Mouse (Mus musculus) liver, embryonic 15.5 days (tissue): ENCODE measurements around the gene Acvr1. TPM values are rescaled to one million over a fixed set of nuclear protein-coding genes. Genes with fewer than 3 reads are reported as not detected.

ENCODE experiments used
- ATAC-seq: fragments of 200-750 bp; cut with Nextera tagmentation; 2 replicates; pipeline ENCODE4 v1.8.0; 2017; ENCODE audit warnings: moderate number of reproducible peaks, mild to moderate bottlenecking, moderate library complexity; ENCODE audit not compliant: insufficient read depth
- H3K27ac ChIP-seq: fragments of 300-500 bp; sonication (generic); replicated peaks from 2 replicates; pipeline ENCODE4 v1.5.1; 2015; ENCODE audit warnings: mild to moderate bottlenecking, inconsistent platforms
- H3K27me3 ChIP-seq: fragments of 300-500 bp; sonication (generic); 2 replicates; pipeline ENCODE4 v1.6.1; 2015; ENCODE audit warnings: mild to moderate bottlenecking, inconsistent platforms
- H3K36me3 ChIP-seq: fragments of 300-500 bp; sonication (generic); replicated peaks from 2 replicates; pipeline ENCODE4 v1.6.1; 2015; ENCODE audit warnings: moderate library complexity, mild to moderate bottlenecking, inconsistent platforms
- H3K4me1 ChIP-seq: fragments of 300-500 bp; sonication (generic); replicated peaks from 2 replicates; pipeline ENCODE4 v1.6.1; 2015; ENCODE audit warnings: inconsistent platforms
- H3K4me2 ChIP-seq: fragments of 300-500 bp; sonication (generic); 2 replicates; pipeline ENCODE4 v1.6.1; 2015; ENCODE audit warnings: moderate library complexity, mild to moderate bottlenecking, inconsistent platforms
- H3K4me3 ChIP-seq: fragments of 300-500 bp; sonication (generic); replicated peaks from 2 replicates; pipeline ENCODE4 v1.5.1; 2015; ENCODE audit warnings: mild to moderate bottlenecking, inconsistent platforms
- H3K9ac ChIP-seq: fragments of 300-500 bp; sonication (generic); 2 replicates; pipeline ENCODE4 v1.6.1; 2015; ENCODE audit warnings: moderate library complexity, mild to moderate bottlenecking, inconsistent platforms
- H3K9me3 ChIP-seq: fragments of 300-500 bp; sonication (generic); replicated peaks from 2 replicates; pipeline ENCODE4 v1.6.1; 2016; ENCODE audit warnings: inconsistent platforms
- WGBS: fragments of 180-500 bp; shearing (Covaris S2); methylation state at CpG from one replicate; pipeline ENCODE4 v1.1.7; 2015; ENCODE audit warnings: mixed read lengths; ENCODE audit not compliant: insufficient replicate concordance; 5-methylcytosine and 5-hydroxymethylcytosine counted together
- polyA plus RNA-seq: library from polyadenylated mRNA; unstranded; fragments of >200 nt; fragmentation: Nextera tagmentation; extraction: Ambion mirVana; gene quantifications from 2 replicates; pipeline ENCODE4 v1.2.1, GENCODE M21; 2015

Acvr1 gene
- polyA plus RNA-seq, 1 experiment from 2014 or later, result 2.7 TPM

- H3K27me3 ChIP-seq, result no peaks in the 10 kb centered on the region
- no peak overlapping the region for H3K4me2 ChIP-seq
- no peak overlapping the region for H3K9ac ChIP-seq
- H3K9me3 ChIP-seq, result no peaks in the 10 kb centered on the region
- no peaks in the 10 kb centered on the region for H3K4me1 ChIP-seq
- no peaks in the 10 kb centered on the region for H3K36me3 ChIP-seq
- no peak overlapping the region for H3K4me3 ChIP-seq
- ATAC-seq, result no peak; the same call in 1 of the 2 replicates
- 78% methylated on average over 1 of the region's 1 CpGs for WGBS
- H3K27ac ChIP-seq, result no peak overlapping the region
Measured at GRCm38 (mm10) chr2:58590055-58590454, 23.1 kb upstream of the Acvr1 start.

DNA sequence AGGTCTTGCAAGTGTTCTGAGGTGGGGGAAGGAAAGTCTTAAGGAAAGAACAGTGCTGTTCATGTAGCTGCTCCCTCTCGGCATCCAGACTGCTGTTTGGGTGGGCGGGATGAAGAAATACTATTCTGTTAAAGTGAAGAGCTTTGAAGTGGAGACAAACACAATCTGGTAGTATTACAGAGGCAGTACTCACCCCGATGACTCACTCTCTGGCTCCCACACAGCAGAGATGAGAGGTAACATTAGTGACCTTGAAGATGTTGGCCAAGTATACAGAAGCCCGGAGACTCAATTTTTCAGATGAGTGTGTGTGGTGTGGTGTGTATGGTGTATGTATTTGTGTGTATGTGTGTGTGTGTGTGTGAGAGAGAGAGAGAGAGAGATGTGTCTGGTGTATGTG, 22.7 kb upstream of the Acvr1 start:
- ATAC-seq, result no peak
- WGBS, result 59% methylated on average over 4 of the region's 4 CpGs
- H3K4me2 ChIP-seq, result no peak overlapping the region
- no peak overlapping the region for H3K27ac ChIP-seq
- H3K9me3 ChIP-seq, result no peaks in the 10 kb centered on the region
- no peaks in the 10 kb centered on the region for H3K27me3 ChIP-seq
- H3K4me3 ChIP-seq, result no peak overlapping the region
- H3K36me3 ChIP-seq, result no peaks in the 10 kb centered on the region
- no peaks in the 10 kb centered on the region for H3K4me1 ChIP-seq
- no peak overlapping the region for H3K9ac ChIP-seq

GRCm38 (mm10) chr2:58586311-58586710, 19.4 kb upstream of the Acvr1 start:
- 71% methylated on average over 10 of the region's 10 CpGs for WGBS

GRCm38 (mm10) chr2:58574167-58574566, 7.2 kb upstream of the Acvr1 start:
- Histone ChIP-seq H3K9ac (no peak overlapping the region), H3K4me1 (no peaks in the 10 kb centered on the region), H3K36me3 (no peaks in the 10 kb centered on the region), H3K4me3 (no peak overlapping the region), H3K9me3 (no peaks in the 10 kb centered on the region), H3K27ac (no peak overlapping the region), H3K27me3 (no peaks in the 10 kb centered on the region), H3K4me2 (no peak overlapping the region)
- WGBS, result 67% methylated on average over 2 of the region's 2 CpGs
- ATAC-seq, result no peak

More at GRCm38 (mm10) chr2:58586311-58586710, 19.4 kb upstream of the Acvr1 start:
- Histone ChIP-seq H3K9ac (no peak overlapping the region), H3K9me3 (no peaks in the 10 kb centered on the region), H3K36me3 (no peaks in the 10 kb centered on the region), H3K27me3 (no peaks in the 10 kb centered on the region), H3K4me1 (no peaks in the 10 kb centered on the region), H3K27ac (no peak overlapping the region), H3K4me2 (no peak overlapping the region), H3K4me3 (no peak overlapping the region)
- ATAC-seq, result no peak

DNA sequence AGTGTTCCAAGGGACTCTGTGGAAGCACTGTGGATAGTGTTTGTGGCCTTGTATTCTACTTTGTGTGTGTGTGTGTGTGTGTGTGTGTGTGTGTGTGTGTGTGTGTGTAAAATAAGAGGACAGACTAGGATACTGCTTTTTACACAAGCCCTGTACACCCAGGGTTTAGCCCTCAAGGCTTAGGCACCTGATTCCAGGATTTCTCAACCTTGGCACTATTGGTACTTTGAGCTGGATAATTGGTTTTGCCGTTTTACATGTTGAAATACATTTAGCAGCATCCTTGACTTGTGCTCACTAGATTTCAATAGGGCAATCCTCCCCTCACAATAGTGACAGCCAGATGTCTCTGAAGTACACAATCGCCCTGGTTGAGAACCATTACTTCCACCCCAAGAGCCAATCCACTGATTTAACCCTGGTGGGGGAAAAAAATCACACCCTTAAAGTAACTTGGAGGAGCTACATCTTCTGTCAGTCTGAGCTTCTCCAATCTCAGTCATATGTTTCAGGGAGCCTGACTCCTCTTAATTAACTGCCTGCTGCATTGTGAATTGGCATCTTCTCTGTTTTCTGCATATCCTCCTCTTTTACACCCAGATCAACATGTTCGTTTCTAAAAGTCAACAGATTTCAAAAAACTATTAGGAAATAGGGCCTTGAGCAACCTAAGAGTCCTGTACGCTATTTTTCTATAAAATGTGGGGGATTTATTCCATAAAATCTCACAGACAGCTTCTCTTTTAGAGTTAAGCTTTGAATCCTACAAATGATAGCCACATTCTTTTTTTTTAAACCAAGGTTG, 2.1 kb upstream of the Acvr1 start:
- peak overlapping the region; percentile 65; the same call in 1 of the 2 replicates for H3K4me2 ChIP-seq
- no peaks in the 10 kb centered on the region for H3K9me3 ChIP-seq
- no peak overlapping the region for H3K4me3 ChIP-seq
- no peaks in the 10 kb centered on the region for H3K36me3 ChIP-seq
- ATAC-seq, result no peak
- no peaks in the 10 kb centered on the region; the same call in 1 of the 2 replicates for H3K4me1 ChIP-seq
- no peak overlapping the region for H3K9ac ChIP-seq
- peak overlapping the region; percentile 79; the same call in 1 of the 2 replicates for H3K27ac ChIP-seq
- peaks cover 42% of the 10 kb centered on the region for H3K27me3 ChIP-seq
- 47% methylated on average over 4 of the region's 4 CpGs for WGBS

- no peak for ATAC-seq
- 17% methylated on average over 12 of the region's 12 CpGs for WGBS
- Histone ChIP-seq H3K9ac (no peak overlapping the region), H3K4me1 (no peaks in the 10 kb centered on the region; the same call in 1 of the 2 replicates), H3K27me3 (peaks cover 42% of the 10 kb centered on the region), H3K36me3 (no peaks in the 10 kb centered on the region), H3K27ac (peak overlapping the region; percentile 79), H3K9me3 (no peaks in the 10 kb centered on the region), H3K4me2 (peak overlapping the region; percentile 65), H3K4me3 (peak overlapping the region; percentile 64)
Measured at GRCm38 (mm10) chr2:58567866-58568719, 1.1 kb upstream of the Acvr1 start.

GRCm38 (mm10) chr2:58566410-58567065, 419 bp downstream of the Acvr1 start:
- peak overlapping the region; percentile 65 for H3K4me2 ChIP-seq
- H3K9me3 ChIP-seq, result no peaks in the 10 kb centered on the region
- peak overlapping the region; percentile 66 for H3K27ac ChIP-seq
- H3K4me3 ChIP-seq, result peak overlapping the region; percentile 64
- H3K27me3 ChIP-seq, result peaks cover 42% of the 10 kb centered on the region
- under 1% methylated on average over 53 of the region's 78 CpGs for WGBS
- ATAC-seq, result peak; percentile 33; the same call in 1 of the 2 replicates
- H3K4me1 ChIP-seq, result peaks cover 2% of the 10 kb centered on the region; the same call in 1 of the 2 replicates
- H3K9ac ChIP-seq, result peak overlapping the region; percentile 53
- H3K36me3 ChIP-seq, result no peaks in the 10 kb centered on the region

DNA sequence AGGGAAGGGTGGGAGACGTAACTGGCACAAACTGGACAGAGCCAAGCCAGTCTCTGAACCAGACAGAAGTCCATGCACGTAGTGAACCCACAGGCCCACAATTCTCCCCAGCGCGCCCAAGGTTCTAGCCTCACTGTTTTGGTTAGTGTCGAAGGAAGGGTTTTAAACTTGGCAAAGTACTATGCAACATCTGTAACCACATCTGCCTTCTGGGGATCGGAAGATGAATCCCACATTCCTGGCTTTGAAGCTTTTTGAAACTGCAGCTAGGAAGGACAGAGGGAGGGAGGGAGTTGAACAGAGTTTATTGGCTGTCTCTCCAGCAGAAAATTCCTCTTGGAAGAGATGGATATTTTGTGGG, 928 bp downstream of the Acvr1 start:
- Histone ChIP-seq H3K4me3 (peak overlapping the region; percentile 64), H3K27ac (peak overlapping the region; percentile 66), H3K4me2 (peak overlapping the region; percentile 65), H3K27me3 (peaks cover 42% of the 10 kb centered on the region), H3K9me3 (no peaks in the 10 kb centered on the region), H3K36me3 (no peaks in the 10 kb centered on the region), H3K4me1 (peaks cover 2% of the 10 kb centered on the region; the same call in 1 of the 2 replicates), H3K9ac (peak overlapping the region; percentile 53)
- ATAC-seq, result no peak
- WGBS, result 34% methylated on average over 6 of the region's 6 CpGs

GRCm38 (mm10) chr2:58565267-58565666, 1.7 kb downstream of the Acvr1 start:
- Histone ChIP-seq H3K9ac (no peak overlapping the region), H3K27ac (no peak overlapping the region), H3K27me3 (peaks cover 42% of the 10 kb centered on the region), H3K4me3 (peak overlapping the region; percentile 64), H3K36me3 (no peaks in the 10 kb centered on the region), H3K9me3 (no peaks in the 10 kb centered on the region), H3K4me2 (peak overlapping the region; percentile 65), H3K4me1 (peaks cover 2% of the 10 kb centered on the region; the same call in 1 of the 2 replicates)
- 50% methylated on average over 6 of the region's 6 CpGs for WGBS
- ATAC-seq, result no peak

DNA sequence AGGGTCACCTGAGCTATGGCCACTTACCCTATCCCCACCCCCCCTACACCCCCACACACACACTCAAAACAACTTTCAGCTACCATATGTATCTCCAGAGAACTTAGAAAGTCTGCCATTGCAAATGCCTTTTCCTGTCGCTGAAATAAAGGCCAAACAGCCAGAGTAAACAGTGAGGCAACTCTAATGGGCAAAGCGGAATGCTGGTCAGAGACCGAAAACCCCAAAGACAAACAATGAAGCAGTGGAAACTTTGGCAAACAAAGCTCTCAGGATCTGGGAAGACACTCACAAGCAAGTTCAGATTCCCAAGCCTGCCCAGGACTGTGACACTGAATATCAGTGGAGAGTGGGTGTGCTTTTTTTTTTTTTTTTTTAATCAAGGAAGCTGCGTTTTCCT, 4.8 kb downstream of the Acvr1 start:
- H3K4me1 ChIP-seq, result peaks cover 2% of the 10 kb centered on the region; the same call in 1 of the 2 replicates
- peak; percentile 24; the same call in 1 of the 2 replicates for ATAC-seq
- peak overlapping the region; percentile 33 for H3K4me2 ChIP-seq
- no peak overlapping the region for H3K9ac ChIP-seq
- H3K27ac ChIP-seq, result peak overlapping the region; percentile 76
- H3K4me3 ChIP-seq, result no peak overlapping the region
- 46% methylated on average over 4 of the region's 4 CpGs for WGBS
- H3K9me3 ChIP-seq, result no peaks in the 10 kb centered on the region
- H3K36me3 ChIP-seq, result no peaks in the 10 kb centered on the region
- H3K27me3 ChIP-seq, result peaks cover 22% of the 10 kb centered on the region
